In the genomic region with DNA sequence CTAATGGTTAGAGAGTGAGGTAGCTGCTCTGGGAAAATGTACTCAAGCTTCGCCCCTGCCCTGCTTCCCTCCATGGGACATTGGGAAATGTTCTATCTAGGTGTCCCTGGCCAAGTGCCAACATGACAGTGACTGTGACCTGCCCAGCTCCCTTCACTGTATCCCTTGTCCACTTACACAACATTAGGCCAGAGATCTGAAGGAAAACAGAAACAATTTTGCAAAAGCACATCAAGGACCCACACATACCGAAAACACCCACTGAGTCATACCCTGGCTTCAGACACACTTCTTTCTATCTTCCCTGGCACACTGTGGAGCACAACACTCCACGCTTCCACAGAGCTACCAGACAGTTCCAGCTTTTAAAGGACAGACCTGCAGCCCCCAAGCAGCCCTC, we compare ENCODE assay signal across 22 mouse cellular contexts.
DNase-seq lines count a peak whose midpoint lies in the region; TF ChIP-seq lines count a peak whose summit lies in the region.
"Had no signal": no experiment of that assay in that cellular context is flagged by ENCODE, and none has a peak within 500 bp of the region (broad histone marks: within the 10 kb centered on the region; RNA-seq: fewer than 3 reads in every experiment).

No protein-coding gene starts in this region.

- 50% methylated on average over 3 of the region's 3 CpGs for WGBS in liver, adult 2 months
- 95% methylated on average over 3 of the region's 3 CpGs for WGBS in thymus, adult 2 months

- no peak for TF ChIP-seq POLR2A in liver, adult 2 months (IDR thresholded peaks at IDR 0.05; ENCODE audit: extremely low read depth, insufficient read depth, low read length)
- TF ChIP-seq POLR2A in thymus, adult 2 months (IDR thresholded peaks at IDR 0.05; ENCODE audit: control insufficient read depth, extremely low read depth, insufficient read depth, low read length, poor library complexity) = no peak

- peak; percentile 74 for DNase-seq in liver, adult 2 months (ENCODE audit: extremely low read depth, low read depth, low spot score)
- DNase-seq in liver = no peak
- peak; percentile 61 for DNase-seq in testis, postnatal 10 days (ENCODE audit: low spot score)
- DNase-seq in testis, postnatal 14 days (ENCODE audit: low spot score) = no peak
- DNase-seq in adrenal gland, postnatal 10 days = peak; percentile 70
- no peak for DNase-seq in spleen, postnatal 14 days (ENCODE audit: low spot score in 2 of 2)
- no peak for DNase-seq in thymus, adult 2 months
- DNase-seq: cerebellum, adult 11 months; cerebellum, adult 9-11 months; heart, postnatal 36 days; kidney, adult 11 months; kidney, postnatal 4 days; layer of hippocampus, adult 9-11 months; thymus, postnatal 25 days had no signal

- no peak overlapping the region for H3K27ac ChIP-seq in liver, adult 2 months (replicated peaks; ENCODE audit: insufficient read depth, low read depth, low read length)
- no peak overlapping the region for H3K27ac ChIP-seq in thymus, adult 2 months (ENCODE audit: control insufficient read depth, insufficient read depth, low read length)
- H3K27ac ChIP-seq: embryonic facial prominence, embryonic 15.5 days; forebrain, embryonic 15.5 days; heart, embryonic 15.5 days; hindbrain, embryonic 13.5 days; limb, embryonic 10.5 days; liver, embryonic 14.5 days; lung, embryonic 15.5 days; midbrain, embryonic 13.5 days had no signal

- TF ChIP-seq CTCF in liver, adult 2 months (IDR thresholded peaks at IDR 0.05; ENCODE audit: low read depth, low read length) = no peak
- no peak for TF ChIP-seq CTCF in thymus, adult 2 months (IDR thresholded peaks at IDR 0.05; ENCODE audit: borderline replicate concordance, control insufficient read depth, extremely low read depth, insufficient read depth, low read length, poor library complexity)

- no peaks in the 10 kb centered on the region for H3K79me2 ChIP-seq in liver, adult 2 months (ENCODE audit: control insufficient read depth, insufficient read depth, low read length)

- H3K9ac ChIP-seq in liver, adult 2 months (ENCODE audit: low read depth, low read length) = no peak overlapping the region
- H3K9ac ChIP-seq: embryonic facial prominence, embryonic 15.5 days; forebrain, embryonic 15.5 days; heart, embryonic 15.5 days; hindbrain, embryonic 13.5 days; liver, embryonic 14.5 days; lung, embryonic 15.5 days; midbrain, embryonic 13.5 days had no signal

- H3K4me3 ChIP-seq in liver, adult 2 months (ENCODE audit: insufficient read depth, low read depth, low read length) = no peak overlapping the region
- H3K4me3 ChIP-seq in thymus, adult 2 months (ENCODE audit: control insufficient read depth, insufficient read depth, low read length) = no peak overlapping the region
- H3K4me3 ChIP-seq: embryonic facial prominence, embryonic 15.5 days; forebrain, embryonic 15.5 days; heart, embryonic 15.5 days; hindbrain, embryonic 13.5 days; limb, embryonic 10.5 days; lung, embryonic 15.5 days; midbrain, embryonic 13.5 days had no signal

- no peaks in the 10 kb centered on the region for H3K36me3 ChIP-seq in liver, adult 2 months (ENCODE audit: control insufficient read depth, insufficient read depth, low read length)
- H3K36me3 ChIP-seq in thymus, adult 2 months (ENCODE audit: control insufficient read depth, insufficient read depth, low read length) = no peaks in the 10 kb centered on the region
- H3K36me3 ChIP-seq: embryonic facial prominence, embryonic 15.5 days; forebrain, embryonic 15.5 days; heart, embryonic 15.5 days; hindbrain, embryonic 13.5 days; limb, embryonic 10.5 days; lung, embryonic 15.5 days; midbrain, embryonic 13.5 days had no signal

- peaks cover 2% of the 10 kb centered on the region; the same call in 1 of the 2 replicates for H3K4me1 ChIP-seq in liver, adult 2 months (ENCODE audit: control insufficient read depth, insufficient read depth, low read length)
- H3K4me1 ChIP-seq in thymus, adult 2 months (replicated peaks; ENCODE audit: control insufficient read depth, insufficient read depth, low read length) = no peaks in the 10 kb centered on the region
- H3K4me1 ChIP-seq: hindbrain, embryonic 13.5 days; limb, embryonic 10.5 days; midbrain, embryonic 13.5 days had no signal

- no peaks in the 10 kb centered on the region for H3K27me3 ChIP-seq in liver, adult 2 months (ENCODE audit: control insufficient read depth, insufficient read depth, low read length)
- H3K27me3 ChIP-seq in thymus, adult 2 months (ENCODE audit: control insufficient read depth, insufficient read depth, low read length) = no peaks in the 10 kb centered on the region
- H3K27me3 ChIP-seq: embryonic facial prominence, embryonic 15.5 days; forebrain, embryonic 15.5 days; heart, embryonic 15.5 days; hindbrain, embryonic 13.5 days; lung, embryonic 15.5 days; midbrain, embryonic 13.5 days had no signal

Comparison
In these comparisons a context has a peak if more than half of its experiments do, and no peak if none do; other contexts are left out.
1. DNase-seq: peak in liver, adult 2 months (single experiment), testis, postnatal 10 days (single experiment) and adrenal gland, postnatal 10 days (single experiment); none in liver (single experiment), testis, postnatal 14 days (single experiment), spleen, postnatal 14 days (0 of 2) and thymus, adult 2 months (single experiment).